Mouse (Mus musculus) monocyte, adult 2 months (primary cell): Measurements from ENCODE around the gene Rhobtb1.

Experiments
- DNase-seq, 2 experiments: peaks; one replicate each; pipeline ENCODE4 v3.0.0; 2022; ENCODE audit warnings: low spot score in 2 of 2, low read depth in 1 of 2

The Rhobtb1 gene

DNA sequence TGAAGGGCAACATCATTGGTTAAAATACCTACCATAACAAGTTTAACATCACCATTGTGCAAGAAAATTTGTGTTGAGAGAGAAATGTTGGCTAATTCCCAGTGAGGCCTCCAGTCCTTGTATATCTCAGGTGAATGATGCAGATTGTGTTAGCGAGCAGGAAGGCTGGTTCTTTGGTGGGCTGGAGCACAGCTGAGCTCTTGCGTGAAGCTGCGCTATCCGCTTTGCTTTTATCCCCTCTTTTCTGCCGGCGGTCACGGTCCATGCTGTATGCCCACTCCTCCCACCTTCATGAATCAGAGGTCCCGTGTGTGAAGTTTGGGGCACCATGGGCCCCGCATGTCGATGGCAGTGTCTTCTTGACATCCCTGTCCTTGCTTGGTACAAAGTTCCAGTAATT lies 58.8 kb downstream of the Rhobtb1 start:
- no peak for DNase-seq

DNA sequence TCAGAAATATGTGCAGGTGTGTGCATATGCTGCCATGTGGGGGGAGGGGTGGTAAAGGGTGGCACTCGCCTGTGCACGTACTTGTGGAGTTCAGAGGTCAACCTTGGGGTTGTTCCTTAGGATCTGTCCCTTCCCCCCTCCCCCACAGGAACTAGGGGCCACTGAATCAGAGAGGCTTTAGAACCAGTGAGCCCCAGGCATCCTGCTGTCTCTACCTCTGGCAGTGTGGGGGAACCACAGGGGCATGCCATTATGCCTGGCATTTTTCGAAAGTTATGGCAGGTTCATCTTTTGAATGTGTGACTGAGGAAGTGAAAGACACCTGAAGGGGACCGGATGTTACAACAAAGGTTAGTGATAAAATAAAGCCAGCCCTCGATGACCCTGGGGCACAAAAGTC lies 59.4 kb downstream of the Rhobtb1 start:
- no peak for DNase-seq

DNA sequence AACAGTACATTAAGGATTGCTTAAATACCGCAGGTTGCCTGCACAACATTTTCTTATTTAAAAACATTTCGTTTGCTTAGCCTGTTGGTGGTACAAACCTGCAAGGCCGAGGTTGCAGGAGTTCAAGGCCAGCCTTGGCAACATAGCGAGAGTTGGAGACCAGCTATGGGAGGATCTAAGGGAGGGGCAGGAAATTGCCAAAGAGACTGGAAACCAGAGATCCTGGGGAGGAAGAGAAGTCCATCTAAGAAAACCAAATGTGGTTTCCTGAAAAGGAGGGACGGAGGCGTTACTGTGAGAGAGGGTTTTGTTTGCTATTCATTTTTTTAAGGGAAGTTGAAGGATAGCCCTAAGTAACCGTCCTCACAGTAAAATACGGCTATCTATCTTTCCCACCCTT lies 60.3 kb downstream of the Rhobtb1 start:
- DNase-seq, result peak; percentile 16 to 62

DNA sequence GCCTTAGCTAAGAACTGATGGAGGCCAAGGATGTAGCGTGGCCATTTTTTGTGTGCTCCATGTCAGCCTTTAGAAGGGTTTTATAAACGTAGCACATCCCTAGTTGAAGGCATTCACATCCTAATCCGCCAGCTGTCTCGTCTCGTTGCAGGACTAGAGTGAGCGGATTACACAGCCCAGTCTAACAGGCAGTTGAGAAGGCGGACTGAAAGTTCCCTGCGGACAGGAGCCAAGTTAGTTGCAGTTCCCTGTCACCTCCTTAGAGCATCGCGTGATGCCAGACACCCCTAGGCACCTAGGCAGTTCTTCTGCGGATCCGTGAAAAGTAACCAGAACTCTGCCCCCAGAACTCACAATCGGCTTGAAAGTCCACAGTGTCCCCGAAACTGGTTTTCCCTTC lies 60.7 kb downstream of the Rhobtb1 start:
- no peak for DNase-seq

DNA sequence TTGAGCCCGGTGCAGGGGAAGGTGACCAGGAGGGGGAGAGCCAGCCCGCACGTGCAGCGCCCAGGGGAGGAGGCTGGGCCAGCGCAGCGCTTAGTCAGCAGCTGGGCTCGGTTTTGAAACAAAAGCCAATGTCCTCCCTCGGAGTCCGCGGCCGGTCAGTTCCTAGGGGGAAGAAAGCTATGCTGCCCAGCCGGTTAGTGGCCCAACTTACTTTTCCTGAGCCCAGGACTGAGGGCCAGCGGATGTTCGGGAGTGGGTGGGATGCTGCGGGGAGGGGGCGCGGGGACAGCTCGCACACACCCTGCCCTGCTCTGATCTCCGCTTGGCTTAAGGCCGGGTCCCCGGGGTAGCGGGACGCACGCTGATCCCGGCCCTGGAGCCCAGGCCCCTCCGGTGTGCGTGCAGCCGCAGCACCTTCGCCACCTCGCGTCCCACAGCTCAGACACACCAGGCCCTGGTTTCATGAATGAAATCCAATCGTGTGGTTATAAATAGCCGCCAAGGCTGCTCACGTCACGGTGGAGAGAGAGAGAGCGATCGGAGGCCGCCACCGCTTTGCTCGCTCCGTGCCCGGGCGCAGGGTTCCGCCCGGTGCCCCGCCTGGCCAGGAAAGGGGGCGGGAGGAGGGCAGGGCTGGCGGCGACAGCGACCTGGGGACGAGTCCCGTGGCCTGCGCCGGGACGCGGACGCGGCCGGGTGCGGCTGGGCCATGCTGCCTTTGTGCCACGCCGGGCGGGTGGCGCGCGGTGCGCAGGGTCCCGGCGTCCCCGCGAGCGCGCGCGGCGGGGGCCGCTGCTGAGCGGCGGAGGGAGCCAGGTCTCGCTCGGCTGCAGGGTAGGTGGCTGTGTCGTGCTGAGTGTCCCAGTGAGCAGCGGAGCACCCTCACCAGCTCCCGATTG lies 61.6 kb downstream of the Rhobtb1 start, which contains the start of gene A930033H14Rik:
Gene A930033H14Rik, minus strand, starts transcription at position 557 of the 899 bp plus-strand sequence.
- peak; percentile 12 to 36 for DNase-seq

DNA sequence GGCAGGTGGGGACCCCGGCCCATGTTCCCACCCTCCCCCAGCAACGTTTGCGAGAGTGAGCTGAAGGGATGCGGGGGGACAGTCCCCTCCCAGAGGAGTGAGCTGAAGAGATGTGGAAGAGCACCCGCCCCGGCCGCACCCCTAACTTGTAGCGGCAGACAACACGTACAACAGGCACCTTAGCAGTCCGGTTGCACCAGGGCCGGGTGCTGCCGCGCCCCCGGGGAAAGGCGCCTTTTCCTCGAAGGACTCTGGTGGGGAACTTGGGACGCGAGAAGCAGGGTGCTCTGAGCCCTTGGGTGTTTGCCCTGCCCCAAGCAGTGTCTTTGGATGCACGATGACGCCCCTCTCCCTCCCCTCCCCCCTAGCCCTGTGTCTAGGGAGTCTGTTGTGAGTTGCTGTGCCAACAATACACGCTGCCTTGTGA lies 62.2 kb downstream of the Rhobtb1 start:
- DNase-seq, result no peak

DNA sequence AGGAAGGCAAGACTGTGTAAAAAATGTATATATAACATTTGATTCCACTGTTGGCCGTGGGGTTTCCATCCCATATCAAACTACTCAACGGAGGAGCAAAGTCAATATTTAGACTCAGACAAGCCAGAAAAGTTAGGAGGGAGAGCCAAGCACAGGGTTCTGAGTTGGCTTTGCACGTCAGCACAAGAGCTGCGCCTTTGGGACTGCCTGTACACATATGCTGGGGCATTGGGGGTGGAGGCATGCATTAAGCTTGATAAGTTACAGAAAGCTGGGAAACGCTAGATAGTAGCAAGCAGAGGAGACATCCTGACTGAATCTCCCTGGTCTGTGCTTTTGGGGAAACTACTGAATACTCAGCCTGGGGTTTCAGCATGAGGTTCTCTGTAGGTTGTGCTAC lies 62.8 kb downstream of the Rhobtb1 start:
- no peak for DNase-seq

DNA sequence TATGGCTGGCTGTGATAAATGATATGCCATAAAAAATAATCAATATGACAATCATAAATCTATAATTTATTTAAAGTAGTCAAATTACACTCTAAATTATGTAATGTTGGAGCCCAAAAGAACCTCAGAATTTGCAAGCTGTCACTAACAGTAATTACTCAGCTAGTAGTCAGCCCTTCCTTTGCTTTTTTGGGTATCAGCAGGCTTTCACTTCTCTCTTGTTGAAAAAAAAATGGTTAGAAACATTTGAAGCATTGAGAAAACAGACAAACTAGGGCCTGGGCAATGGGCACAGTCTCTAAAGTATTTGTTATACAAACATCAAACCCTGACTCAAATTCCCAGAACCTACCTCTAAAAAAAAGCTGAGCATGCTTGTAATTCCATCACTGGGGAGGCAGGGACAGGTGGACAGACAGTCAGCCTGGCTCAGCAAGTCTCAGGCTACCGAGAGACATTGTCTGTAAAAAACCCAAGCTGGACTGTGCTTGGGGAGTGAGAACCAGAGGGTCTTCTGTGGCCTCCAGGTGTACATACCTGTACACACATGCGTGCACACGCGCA lies 66.0 kb downstream of the Rhobtb1 start:
- no peak for DNase-seq

DNA sequence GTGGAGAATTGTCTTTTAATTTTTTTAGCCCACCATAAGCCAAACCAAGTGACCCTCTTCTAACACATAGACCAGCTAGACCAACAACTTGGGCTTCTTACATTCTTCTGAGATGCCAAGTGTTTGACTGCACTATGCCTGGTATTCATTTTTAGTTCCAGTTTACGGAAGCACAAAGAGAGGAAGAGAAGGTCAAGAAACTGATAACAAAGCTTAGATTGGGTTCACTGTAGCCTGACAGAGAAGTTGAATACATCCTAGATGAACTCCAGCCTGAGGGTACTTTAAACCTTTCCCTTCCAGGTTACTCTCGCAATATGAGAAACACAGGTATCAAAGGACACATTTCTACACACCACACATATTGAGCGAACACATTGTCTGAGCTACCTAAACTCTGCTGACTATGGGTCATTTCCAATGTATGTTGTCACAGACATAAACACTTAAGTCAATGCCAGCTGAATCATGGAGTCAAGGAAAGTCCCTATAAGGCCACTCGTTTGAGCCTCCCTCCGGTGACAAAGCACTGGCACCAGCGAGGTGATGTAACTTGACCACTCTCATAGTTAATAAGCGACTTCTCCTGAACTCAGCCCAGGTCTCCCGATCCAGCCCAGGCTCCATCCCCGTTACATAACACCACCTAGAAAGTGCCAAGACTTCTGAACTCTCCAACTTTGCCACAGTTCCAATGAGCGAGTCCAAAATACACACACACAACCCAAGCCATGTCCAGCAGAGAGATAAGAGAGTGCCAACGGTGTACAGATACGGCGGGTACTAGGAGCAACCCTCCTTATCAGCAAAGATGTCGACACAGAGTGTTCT lies 67.4 kb downstream of the Rhobtb1 start:
- no peak for DNase-seq

DNA sequence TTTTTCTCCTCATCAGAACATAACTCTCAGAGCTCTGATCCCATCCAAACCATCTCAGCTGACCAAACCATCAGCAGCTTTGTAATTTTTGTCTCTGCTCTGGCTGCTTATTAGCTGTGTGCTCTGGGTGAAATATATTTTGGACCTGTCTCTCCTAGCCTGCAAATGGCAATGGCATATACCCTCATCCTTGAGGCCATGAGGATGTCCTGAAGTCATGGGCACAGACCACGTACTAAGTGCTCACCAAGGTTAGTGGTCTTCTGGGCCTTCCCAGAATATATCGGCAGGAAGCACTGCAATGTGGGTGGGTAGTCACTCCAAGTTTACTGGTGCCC lies 68.0 kb downstream of the Rhobtb1 start:
- DNase-seq, result no peak

DNA sequence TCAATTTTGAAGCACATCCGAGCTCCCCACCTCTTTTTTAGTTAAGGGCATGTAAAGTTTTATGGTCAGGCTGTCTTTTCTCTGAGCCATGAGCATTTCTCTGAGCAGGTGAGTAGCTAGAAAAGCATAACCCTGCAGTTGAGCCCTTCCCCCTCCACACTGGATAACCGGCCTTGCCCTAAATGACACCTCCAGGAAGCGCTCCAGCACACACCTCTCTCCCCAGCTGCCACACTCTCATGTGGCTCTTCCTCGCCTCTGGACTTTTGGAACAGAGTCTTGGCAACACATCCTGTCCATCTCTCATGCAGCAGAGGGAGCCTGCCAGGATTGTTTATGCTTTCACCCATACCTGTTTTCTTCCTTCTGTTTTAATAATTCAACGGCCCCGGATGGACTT lies 69.1 kb downstream of the Rhobtb1 start:
- no peak for DNase-seq

DNA sequence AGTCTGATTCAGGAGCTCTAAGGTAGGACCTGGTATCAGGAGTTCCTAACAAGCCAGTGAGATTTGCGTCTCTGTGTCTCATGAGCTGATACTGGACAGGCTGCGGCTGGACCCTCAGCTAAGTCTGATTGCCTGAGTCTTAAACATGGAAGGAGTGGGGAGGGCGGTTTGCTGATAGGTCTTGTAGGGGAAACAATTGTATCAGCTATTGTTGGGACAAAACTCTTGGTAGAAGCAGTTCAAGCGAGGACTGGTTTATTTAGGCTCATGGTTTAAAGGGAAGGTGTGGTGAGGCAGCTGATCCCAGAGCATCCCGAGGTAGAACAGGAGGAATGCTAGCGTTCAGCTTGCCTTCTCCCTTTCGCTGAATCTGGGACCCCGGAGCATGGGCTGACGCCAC lies 69.9 kb downstream of the Rhobtb1 start:
- no peak for DNase-seq

DNA sequence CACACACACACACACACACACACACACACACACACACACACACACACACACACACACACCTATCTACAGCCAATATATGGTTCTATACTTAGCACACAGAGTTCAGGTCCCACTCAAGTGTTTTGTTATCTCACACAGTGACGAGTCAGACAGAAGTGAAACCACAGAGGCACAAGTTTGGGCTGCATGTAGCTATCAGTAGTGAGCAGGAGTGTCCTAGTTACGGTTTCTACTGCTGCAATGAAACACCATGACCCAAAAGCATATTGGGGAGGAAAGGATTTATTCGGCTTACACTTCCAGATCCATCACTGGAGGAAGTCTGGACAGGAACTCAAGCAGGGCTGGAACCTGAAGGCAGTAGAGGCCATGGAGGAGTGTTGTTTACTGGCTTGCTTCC lies 70.7 kb downstream of the Rhobtb1 start:
- no peak for DNase-seq

DNA sequence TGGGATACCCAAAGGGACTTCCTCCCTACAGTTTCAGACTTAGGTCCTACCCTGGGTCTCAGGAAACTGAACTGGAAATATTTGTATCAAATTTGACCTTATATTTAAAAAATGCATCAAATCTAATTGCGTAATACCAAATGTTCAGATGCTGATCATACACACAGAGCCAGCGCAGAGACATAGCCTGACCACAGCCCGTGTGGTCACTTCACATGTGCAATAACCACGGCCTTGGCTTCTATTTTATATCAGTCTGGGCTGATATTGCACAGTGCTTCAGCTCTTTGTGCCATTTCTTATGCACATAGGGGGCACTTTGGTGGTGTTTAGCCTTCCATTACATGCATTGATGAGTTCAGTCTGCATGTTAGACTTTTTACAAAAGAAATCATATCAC lies 72.0 kb downstream of the Rhobtb1 start:
- no peak for DNase-seq

DNA sequence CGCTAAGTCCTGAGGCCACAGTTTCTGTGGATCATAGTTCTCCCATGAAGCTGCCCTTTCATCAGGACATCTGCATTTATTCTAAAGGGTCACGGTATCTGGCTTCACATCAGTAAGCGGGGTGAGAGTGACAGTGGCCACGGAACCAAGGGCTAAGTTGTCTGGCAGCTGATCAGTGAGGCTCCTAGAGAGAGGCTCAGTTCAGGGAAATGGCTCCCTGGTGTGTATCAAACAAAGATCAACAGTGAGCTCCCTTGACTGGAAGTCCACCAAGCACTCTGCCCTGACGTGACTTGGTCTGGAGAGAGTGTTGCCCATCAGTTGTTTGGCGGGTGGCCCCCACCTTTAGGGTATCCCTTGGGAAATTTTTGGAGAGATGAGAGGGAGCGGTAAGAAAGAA lies 73.0 kb downstream of the Rhobtb1 start:
- no peak for DNase-seq

DNA sequence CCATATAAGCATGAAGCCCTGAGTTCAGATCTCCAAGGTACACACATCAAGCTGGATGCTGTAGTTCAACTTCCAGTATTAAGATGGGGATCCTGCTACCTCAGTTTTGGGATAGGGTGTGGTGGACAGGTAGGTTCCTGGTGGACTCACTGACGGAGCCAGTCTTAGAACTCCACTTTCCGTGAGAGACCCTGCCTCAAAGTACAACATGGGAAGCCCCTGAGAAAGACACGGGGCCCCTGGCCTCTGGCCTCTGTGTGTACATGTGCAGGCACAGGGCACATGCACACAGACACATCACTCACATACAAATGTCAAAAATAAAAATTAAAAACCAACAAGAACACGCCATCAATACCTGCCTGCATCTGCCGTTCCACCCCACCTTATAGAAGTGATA lies 74.2 kb downstream of the Rhobtb1 start:
- DNase-seq, result no peak

DNA sequence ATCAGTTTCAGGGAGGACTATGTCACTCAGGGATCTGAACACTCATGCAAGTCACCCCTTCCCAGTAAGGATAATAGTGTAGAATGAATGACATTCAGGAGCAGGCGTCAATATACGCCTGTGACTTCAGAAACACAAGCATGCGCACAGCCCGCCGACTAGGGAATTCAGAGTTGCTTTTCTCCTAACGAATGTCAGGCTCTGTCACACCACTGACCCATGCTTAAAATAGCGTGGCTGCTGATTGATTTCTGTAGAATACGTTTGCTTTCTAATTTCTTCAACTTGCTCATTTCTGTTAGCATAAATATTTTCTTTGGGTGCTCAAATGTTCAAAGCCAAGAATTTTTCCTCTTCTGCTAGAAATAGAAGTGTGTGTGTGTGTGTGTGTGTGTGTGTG lies 74.7 kb downstream of the Rhobtb1 start:
- DNase-seq, result no peak

DNA sequence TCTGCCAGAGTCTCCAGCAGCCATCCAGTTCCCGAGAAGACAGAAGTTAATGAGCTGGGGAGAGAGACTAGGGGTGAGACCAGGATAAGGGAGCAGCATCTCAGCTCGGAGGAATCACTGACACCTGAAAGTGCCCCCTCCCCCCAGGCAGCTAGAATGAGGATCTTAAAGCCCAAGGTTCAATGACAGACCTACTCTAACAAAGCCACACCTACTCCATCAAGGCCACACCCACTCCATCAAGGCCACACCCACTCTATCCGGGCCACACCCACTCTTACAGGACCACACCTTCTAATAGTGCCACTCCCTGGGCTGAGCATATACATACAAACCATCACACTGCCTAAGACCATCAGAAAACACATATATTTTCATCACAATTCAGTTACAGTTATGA lies 86.0 kb downstream of the Rhobtb1 start:
- DNase-seq, result no peak

DNA sequence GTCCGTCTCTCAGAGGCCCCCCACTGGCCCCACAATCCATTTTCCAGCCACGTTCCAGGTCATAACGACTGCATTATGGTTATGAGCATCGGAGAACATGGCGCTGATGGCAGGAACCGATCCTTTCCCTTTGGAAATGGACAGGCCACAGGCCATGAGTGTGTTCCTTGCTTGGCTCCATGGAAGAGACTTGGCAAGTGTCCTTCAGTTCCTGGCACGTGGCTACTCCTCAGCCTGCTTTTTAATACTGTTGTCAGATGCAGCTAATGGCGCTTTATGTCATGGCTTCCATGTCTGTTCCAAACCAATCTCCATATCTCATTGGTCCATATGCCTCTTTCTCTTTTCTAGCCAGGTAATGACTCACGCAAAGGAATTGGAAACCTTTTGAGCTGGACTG lies 86.5 kb downstream of the Rhobtb1 start:
- no peak for DNase-seq

DNA sequence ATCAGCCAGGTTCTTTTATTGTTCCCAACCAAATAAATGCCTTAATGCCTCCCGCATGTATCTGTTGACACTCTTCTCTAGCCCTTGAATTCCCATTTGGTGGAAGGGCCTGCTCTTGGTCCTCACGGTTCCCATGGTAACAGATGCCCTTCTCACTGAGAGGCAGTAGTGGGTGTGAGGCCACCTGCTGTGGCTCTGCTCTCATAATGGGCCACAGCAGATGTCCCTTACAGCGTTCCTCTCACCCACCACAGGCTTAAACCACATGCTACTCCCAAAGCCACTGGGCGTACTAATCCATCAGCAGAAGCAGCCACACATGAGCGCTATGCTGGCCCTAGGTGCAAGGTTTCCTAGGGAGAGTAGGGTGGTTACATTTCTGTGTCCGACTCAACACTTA lies 87.1 kb downstream of the Rhobtb1 start:
- DNase-seq, result no peak

DNA sequence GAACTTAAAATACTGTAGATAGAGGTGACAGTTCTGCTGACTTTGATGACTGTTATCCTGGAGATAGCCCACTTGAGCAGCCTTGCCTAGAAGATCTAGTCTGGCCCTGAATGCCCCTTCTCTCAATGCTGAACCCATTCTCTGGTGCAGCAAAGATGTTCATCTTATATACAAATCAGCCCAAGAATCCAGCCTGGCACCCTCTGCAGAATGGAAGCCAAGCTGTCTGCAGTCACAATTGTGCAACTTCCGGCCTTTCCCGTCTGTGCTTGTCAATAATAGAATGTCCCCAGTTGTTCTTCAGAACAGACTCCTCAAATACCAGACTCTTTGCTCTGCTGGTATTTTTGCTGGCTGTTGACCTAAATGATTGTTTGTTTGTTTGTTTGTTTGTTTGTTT lies 89.3 kb downstream of the Rhobtb1 start:
- DNase-seq, result no peak

DNA sequence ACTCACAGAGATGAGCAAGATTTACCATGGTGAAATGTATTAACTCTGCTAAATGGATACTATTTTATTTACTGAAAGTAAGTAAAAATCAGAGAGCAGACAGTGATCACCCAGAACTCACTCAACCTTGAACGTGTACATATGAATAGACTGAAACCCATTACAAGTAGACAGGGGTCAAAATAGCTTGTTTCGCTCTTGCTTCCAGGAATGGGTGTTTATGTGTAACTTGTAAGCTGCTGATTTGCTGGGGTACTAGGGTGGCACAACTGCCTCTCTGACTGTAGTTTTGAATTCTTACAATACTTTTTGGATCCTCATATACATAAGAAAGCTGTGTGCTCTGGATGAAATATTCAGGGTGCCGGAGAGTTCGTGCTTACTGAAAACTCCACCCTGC lies 93.9 kb downstream of the Rhobtb1 start:
- no peak for DNase-seq
